Mouse (Mus musculus) E14TG2a.4 (cell line): ENCODE data around the gene Tor2a.

Experiments used
- H3K27me3 ChIP-seq: 2 replicates; pipeline ENCODE4 v1.6.1; 2014; ENCODE audit warnings: low read length, control low read depth; ENCODE audit not compliant: insufficient read depth
- H3K36me3 ChIP-seq: 2 replicates; pipeline ENCODE4 v1.6.1; 2014; ENCODE audit warnings: low read length, control low read depth; ENCODE audit not compliant: insufficient read depth
- H3K4me1 ChIP-seq: replicated peaks from 2 replicates; pipeline ENCODE4 v1.6.1; 2014; ENCODE audit warnings: low read depth, low read length, control low read depth
- H3K4me3 ChIP-seq: replicated peaks from 2 replicates; pipeline ENCODE4 v1.5.1; 2014; ENCODE audit warnings: mild to moderate bottlenecking, low read length
- H3K9me3 ChIP-seq: 2 replicates; pipeline ENCODE4 v1.6.1; 2014; ENCODE audit warnings: low read length, control low read depth
- CTCF ChIP-seq: conservative IDR thresholded peaks from 2 replicates; pipeline ENCODE4 v1.5.1; 2014; ENCODE audit warnings: low read length
- NANOG ChIP-seq: IDR thresholded peaks from 2 replicates; pipeline ENCODE4 v1.6.1; 2014; ENCODE audit warnings: borderline replicate concordance, low read length, mixed read lengths
- POU5F1 ChIP-seq: IDR thresholded peaks from 2 replicates; pipeline ENCODE4 v1.6.1; 2014; ENCODE audit warnings: low read length, borderline replicate concordance

The Tor2a gene

DNA sequence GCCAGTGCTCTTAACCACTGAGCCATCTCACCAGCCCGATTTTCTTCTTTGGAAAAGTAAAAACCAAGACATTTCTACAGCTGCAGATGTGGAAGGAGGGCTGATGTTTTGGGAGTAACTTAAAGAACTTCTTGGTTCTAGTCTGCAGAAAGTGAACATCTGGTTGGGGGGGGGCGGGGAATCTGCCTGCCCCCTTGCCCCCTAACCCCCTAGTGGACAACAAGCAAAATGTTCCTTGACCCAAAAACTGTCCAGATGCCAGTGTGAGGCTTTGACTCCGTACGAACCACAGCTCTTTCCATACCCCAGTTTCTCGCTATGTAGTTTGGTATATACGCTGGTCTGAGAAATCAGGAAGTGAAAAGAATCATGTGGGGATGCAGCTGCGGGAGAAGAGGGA, 6.8 kb upstream of the Tor2a start:
- TF ChIP-seq CTCF (peak; percentile 26), POU5F1 (no peak)

DNA sequence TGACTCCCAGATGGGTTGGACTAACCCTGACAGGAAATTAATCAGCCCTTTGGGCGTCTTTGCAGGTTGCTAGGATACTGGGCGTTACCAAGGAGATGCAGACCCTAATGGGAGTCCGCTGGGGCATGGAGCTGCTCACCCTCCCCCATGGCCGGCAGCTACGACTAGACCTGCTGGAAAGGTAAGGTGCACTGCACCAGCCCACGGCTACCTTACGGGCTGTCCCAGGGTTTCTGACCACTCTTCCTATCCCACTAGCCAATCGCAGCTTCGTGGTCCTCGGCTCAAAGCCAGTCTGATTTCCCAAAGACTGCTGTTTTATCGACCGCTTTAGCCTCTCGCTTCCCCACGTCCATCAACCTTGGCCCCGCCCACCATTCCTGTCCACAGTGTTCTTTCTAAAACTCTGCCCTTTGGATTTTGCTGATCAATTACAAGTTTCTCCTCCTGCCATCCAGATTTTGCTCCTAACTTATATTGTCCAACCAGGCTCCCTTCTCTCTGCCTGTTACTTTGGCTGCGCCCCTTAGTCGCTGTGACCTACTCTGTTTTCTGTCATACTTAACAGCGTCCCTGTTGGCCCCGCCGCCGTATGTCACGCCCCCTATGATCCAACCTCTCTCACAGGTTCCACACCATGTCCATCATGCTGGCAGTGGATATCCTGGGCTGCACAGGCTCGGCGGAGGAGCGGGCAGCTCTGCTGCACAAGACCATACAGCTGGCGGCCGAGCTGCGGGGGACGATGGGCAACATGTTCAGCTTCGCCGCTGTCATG, 6.0 kb upstream of the Tor2a start:
- TF ChIP-seq NANOG (no peak), CTCF (no peak), POU5F1 (no peak)
- H3K27me3 ChIP-seq, result peaks cover 24% of the 10 kb centered on the region
- peak overlapping the region; percentile 68 for H3K4me3 ChIP-seq
- no peaks in the 10 kb centered on the region; the same call in 1 of the 2 replicates for H3K36me3 ChIP-seq
- H3K9me3 ChIP-seq, result no peaks in the 10 kb centered on the region
- peaks cover 35% of the 10 kb centered on the region for H3K4me1 ChIP-seq

More for the DNA sequence above, 6.8 kb upstream of the Tor2a start:
- Histone ChIP-seq H3K4me1 (peaks cover 35% of the 10 kb centered on the region), H3K9me3 (no peaks in the 10 kb centered on the region), H3K36me3 (no peaks in the 10 kb centered on the region; the same call in 1 of the 2 replicates), H3K4me3 (no peak overlapping the region), H3K27me3 (peaks cover 31% of the 10 kb centered on the region)

DNA sequence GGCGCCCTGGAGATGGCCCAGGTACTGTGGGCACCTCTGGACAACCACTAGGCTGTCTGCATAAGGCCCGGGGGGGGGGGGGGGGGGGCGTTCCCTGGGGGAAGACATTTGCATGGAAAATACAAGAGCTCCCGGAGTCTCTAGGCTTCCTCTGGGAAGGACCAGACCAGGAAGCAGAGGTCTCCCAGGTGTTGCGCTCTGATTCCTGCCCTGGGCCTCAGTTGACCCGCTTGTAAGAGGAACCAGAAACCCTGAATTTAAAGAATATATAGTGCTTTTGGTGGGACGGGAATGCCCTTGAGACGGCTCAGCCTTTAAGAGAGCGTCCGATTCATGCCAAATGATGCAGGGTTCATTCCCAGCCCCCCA, 5.4 kb upstream of the Tor2a start:
- Histone ChIP-seq H3K27me3 (peaks cover 22% of the 10 kb centered on the region), H3K36me3 (no peaks in the 10 kb centered on the region; the same call in 1 of the 2 replicates), H3K4me3 (peak overlapping the region; percentile 68), H3K9me3 (no peaks in the 10 kb centered on the region), H3K4me1 (peaks cover 35% of the 10 kb centered on the region)
- TF ChIP-seq NANOG (no peak), POU5F1 (no peak), CTCF (no peak)

DNA sequence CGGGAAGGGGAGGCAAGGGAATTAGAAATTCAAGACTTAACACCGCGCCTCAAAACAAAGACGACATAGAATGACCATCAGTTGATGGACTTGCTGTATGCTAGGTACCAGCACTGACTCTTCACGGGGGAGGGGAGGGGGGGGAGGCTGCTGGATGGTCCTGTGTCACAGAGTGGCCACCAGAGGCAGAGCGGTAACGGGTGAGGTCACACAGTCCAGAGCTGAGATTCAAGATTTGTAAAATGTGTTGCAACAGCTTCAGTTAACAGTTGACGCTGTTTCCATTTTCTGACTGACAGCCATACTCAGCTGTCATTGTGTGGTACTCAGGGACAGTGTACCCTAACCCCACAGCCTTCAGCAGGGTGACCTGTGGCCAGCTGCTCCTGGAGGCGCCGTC, 4.9 kb upstream of the Tor2a start:
- Histone ChIP-seq H3K27me3 (peaks cover 19% of the 10 kb centered on the region), H3K36me3 (no peaks in the 10 kb centered on the region), H3K9me3 (no peaks in the 10 kb centered on the region), H3K4me1 (peaks cover 35% of the 10 kb centered on the region), H3K4me3 (no peak overlapping the region)
- no peak for TF ChIP-seq CTCF

DNA sequence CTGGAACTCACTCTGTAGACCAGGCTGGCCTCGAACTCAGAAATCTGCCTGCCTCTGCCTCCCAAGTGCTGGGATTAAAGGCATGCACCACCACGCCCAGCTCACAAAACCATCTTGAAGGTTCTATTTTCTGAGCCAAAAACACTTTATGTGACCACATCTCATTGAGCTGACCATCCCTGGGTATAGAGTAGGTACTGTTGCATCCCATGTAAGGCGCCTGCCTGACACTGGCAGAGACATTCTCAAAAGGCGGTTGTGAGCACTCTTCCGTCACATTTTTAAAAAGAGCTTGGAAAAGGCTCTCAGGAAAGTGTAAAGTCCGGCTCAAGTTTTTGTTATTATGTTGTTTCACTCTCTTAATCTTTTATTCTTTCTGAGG, 369 bp upstream of the Tor2a start:
- no peak for TF ChIP-seq POU5F1
- no peak for TF ChIP-seq CTCF
- TF ChIP-seq NANOG, result no peak
- H3K4me1 ChIP-seq, result peaks cover 26% of the 10 kb centered on the region
- H3K36me3 ChIP-seq, result peaks cover 33% of the 10 kb centered on the region
- no peak overlapping the region for H3K4me3 ChIP-seq
- peaks cover 18% of the 10 kb centered on the region for H3K27me3 ChIP-seq
- no peaks in the 10 kb centered on the region for H3K9me3 ChIP-seq

DNA sequence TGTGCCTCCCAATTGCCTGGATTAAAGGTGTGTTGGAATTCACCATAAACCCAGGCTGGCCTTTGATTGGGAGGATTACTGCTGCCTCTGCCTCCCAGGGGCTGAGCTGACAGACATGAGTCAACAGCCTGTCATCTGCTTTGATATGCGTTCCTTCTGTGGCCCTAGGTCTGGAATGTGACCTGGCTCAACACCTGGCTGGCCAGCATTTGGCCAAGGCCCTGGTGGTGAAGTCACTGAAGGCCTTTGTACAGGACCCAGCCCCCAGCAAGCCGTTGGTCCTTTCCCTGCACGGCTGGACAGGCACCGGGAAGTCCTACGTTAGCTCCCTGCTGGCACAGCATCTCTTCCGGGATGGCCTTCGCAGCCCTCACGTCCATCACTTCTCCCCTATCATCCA, 1.5 kb downstream of the Tor2a start:
- Histone ChIP-seq H3K4me1 (peaks cover 16% of the 10 kb centered on the region), H3K36me3 (peaks cover 48% of the 10 kb centered on the region), H3K27me3 (peaks cover 5% of the 10 kb centered on the region), H3K4me3 (no peak overlapping the region), H3K9me3 (no peaks in the 10 kb centered on the region)
- TF ChIP-seq NANOG, result no peak
- no peak for TF ChIP-seq POU5F1
- TF ChIP-seq CTCF, result no peak

DNA sequence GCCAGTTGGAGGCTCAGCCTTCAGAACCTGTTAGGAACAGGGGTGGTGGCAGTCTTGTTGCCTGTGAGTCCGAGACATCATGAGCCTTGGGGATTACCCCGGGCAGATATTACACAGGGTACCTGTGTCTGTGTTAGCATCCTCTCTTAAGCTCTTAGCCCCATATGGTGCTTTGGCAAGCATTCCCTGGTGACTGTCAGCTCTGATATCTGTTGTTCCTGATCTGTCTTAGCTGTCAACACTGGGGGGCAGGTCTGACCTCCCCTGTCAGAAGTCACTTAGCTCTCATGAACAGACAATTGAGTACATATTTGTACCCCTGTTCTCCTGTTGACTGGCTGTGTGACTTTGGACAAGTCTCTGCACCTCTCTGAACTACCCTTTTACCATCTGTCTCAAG, 2.0 kb downstream of the Tor2a start:
- Histone ChIP-seq H3K27me3 (peaks cover 5% of the 10 kb centered on the region), H3K9me3 (no peaks in the 10 kb centered on the region), H3K4me1 (peaks cover 16% of the 10 kb centered on the region), H3K36me3 (peaks cover 48% of the 10 kb centered on the region), H3K4me3 (no peak overlapping the region)
- TF ChIP-seq POU5F1, result no peak
- no peak for TF ChIP-seq NANOG
- no peak for TF ChIP-seq CTCF

DNA sequence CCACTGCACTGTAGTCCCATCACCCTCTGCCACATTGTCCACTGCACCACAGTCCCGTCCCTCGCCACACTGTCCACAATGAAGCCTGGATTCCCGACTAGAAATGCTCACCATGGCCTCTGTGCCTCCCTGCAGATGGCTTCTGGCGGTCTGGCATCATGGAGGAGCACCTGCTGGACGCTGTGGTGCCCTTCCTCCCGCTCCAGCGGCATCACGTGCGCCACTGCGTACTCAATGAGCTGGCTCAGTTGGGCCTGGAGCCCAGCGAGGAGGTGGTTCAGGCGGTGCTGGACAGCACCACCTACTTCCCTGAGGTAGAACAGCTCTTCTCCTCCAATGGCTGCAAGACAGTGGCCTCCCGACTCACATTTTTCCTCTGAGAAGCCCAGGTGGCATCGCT, 4.3 kb downstream of the Tor2a start:
- peaks cover 4% of the 10 kb centered on the region; the same call in 1 of the 2 replicates for H3K27me3 ChIP-seq
- H3K9me3 ChIP-seq, result no peaks in the 10 kb centered on the region
- peaks cover 17% of the 10 kb centered on the region; the same call in 1 of the 2 replicates for H3K4me1 ChIP-seq
- peaks cover 48% of the 10 kb centered on the region for H3K36me3 ChIP-seq
- no peak overlapping the region for H3K4me3 ChIP-seq
- TF ChIP-seq NANOG (no peak), CTCF (no peak), POU5F1 (no peak)

DNA sequence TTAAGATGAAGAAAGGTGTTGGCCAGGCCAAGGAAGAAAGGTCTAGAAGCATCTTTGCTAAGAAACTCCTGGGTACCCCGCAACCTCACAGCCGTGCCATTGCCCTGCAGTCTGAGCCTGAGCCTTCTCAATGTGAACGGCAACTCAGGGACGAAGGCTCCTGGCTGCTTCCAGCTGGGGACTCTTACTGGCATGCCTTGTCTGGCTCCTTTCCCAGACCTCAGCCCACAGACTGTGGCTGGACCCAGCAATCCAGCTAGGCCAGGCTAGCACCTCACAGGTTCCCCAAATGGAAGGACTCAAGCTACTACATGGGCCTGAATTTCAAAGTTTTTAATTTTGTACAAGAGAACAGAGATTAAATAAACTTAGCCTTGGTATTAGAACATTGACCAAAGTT, 4.8 kb downstream of the Tor2a start:
- Histone ChIP-seq H3K4me1 (peaks cover 17% of the 10 kb centered on the region; the same call in 1 of the 2 replicates), H3K9me3 (no peaks in the 10 kb centered on the region), H3K4me3 (no peak overlapping the region), H3K27me3 (0 out of 2 replicates have a peak, but pooled peaks cover 4% of the 10 kb centered on the region), H3K36me3 (peaks cover 48% of the 10 kb centered on the region)
- TF ChIP-seq NANOG (no peak), CTCF (no peak), POU5F1 (no peak)
